Mouse (Mus musculus): ENCODE measurements around the gene Itgb7. TPM values are rescaled to one million over a fixed set of nuclear protein-coding genes. Genes with fewer than 3 reads are reported as not detected.

Gene Itgb7
- polyA plus RNA-seq, 1 experiment from 2014 or later, result 0.55 TPM

DNA sequence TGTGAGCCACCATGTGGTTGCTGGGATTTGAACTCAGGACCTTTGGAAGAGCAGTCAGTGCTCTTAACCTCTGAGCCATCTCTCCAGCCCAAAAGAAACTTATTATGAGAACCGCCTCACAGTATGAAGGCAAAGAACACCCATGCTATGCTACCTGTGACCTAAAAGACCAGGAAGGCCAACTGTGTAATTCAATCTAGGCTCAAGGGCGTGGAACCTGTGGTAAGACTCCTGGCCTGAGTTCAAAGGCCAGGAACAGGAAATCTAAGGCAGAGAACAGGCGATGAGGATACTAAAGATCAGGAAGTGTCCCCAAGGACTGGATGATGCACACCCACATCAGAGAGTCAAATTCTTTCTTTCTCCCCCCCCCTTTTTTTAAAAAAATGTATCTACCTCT is 58.2 kb downstream of the Itgb7 start:
- H3K4me1 ChIP-seq, result peaks cover 3% of the 10 kb centered on the region; the same call in 1 of the 2 replicates
- 90% methylated on average over 3 of the region's 3 CpGs for WGBS
- H3K36me3 ChIP-seq (replicated peaks), result peaks cover 6% of the 10 kb centered on the region; the same call in 1 of the 2 replicates
- H3K9me3 ChIP-seq, result no peaks in the 10 kb centered on the region
- no peak overlapping the region for H3K27ac ChIP-seq
- no peak for DNase-seq (ENCODE audit: extremely low spot score, low spot score)
- no peak overlapping the region for H3K4me3 ChIP-seq
- H3K27me3 ChIP-seq (ENCODE audit: poor library complexity, severe bottlenecking), result no peaks in the 10 kb centered on the region

DNA sequence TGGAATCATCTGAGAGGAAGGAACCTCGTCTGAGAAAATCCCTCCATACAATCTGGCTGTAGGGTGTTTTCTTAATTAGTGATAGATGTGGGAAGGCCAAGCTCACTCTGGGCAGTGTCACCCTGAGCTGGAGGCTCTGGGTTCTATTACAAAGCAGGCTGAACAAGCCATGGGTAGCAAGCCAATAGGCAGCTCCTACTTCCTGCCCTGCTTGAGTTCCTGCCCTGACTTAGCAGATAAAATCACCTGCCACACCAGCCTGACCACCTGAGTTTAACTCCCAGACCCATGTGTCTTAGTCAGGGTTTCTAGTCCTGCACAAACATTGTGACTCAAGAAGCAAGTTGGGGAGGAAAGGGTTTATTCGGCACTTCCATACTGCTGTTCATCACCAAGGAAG is 62.7 kb downstream of the Itgb7 start:
- WGBS, result 68% methylated on average over 2 of the region's 2 CpGs
- Histone ChIP-seq H3K36me3 (replicated peaks) (no peaks in the 10 kb centered on the region), H3K4me1 (peaks cover 14% of the 10 kb centered on the region), H3K9me3 (no peaks in the 10 kb centered on the region), H3K27me3 (ENCODE audit: poor library complexity, severe bottlenecking) (no peaks in the 10 kb centered on the region), H3K4me3 (no peak overlapping the region), H3K27ac (no peak overlapping the region)
- no peak for DNase-seq (ENCODE audit: extremely low spot score, low spot score)

DNA sequence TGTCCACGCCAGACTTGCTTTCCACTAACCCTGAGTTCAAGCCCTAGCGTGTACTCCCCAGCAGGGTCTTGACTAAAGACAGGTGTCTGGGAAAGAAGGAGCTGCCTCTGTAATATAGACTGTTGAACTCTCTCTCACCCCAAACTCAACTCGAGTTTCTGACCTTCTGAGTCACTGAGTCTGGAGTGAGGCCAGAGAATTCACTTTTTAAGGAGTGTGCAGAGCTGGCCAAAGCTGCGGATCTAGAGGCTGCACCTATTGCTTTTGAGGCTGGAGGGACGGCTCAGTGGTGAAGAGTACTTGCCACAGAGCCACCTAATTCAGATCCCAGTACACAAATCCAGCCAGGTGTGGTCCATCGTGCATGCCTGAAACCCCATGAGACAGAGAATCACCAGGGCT is 64.1 kb downstream of the Itgb7 start:
- no peak for DNase-seq (ENCODE audit: extremely low spot score, low spot score)
- 64% methylated on average over 6 of the region's 6 CpGs for WGBS

More for the DNA sequence above, 64.1 kb downstream of the Itgb7 start:
- Histone ChIP-seq H3K36me3 (replicated peaks) (no peaks in the 10 kb centered on the region), H3K27me3 (ENCODE audit: poor library complexity, severe bottlenecking) (no peaks in the 10 kb centered on the region), H3K9me3 (no peaks in the 10 kb centered on the region), H3K4me1 (peaks cover 14% of the 10 kb centered on the region), H3K4me3 (no peak overlapping the region), H3K27ac (0 out of 2 replicates have a peak overlapping the region, but pooled peaks have one; percentile 37)

Other genes starting within 250 kb of the Itgb7 start
- gene Krt8, start 227.5 kb downstream of the Itgb7 start, polyA plus RNA-seq (2016; fragmentation: Nextera tagmentation; extraction: Ambion mirVana), result 32.6 and 35.6 TPM in 2 replicates
- gene Krt18, start 203.8 kb downstream of the Itgb7 start, polyA plus RNA-seq (2016; fragmentation: Nextera tagmentation; extraction: Ambion mirVana), result 34.4 and 37.1 TPM in 2 replicates
- 140 and 143 TPM in 2 replicates for gene Eif4b, start 158.2 kb downstream of the Itgb7 start, polyA plus RNA-seq (2016; fragmentation: Nextera tagmentation; extraction: Ambion mirVana)
- 11.1 and 13.1 TPM in 2 replicates for gene Tns2, start 131.5 kb downstream of the Itgb7 start, polyA plus RNA-seq (2016; fragmentation: Nextera tagmentation; extraction: Ambion mirVana)
- gene Spryd3, start 95.7 kb downstream of the Itgb7 start, polyA plus RNA-seq (2016; fragmentation: Nextera tagmentation; extraction: Ambion mirVana), result 10.8 and 12.7 TPM in 2 replicates
- 0.14 and 0.17 TPM in 2 replicates for gene Igfbp6, start 87.6 kb downstream of the Itgb7 start, polyA plus RNA-seq (2016; fragmentation: Nextera tagmentation; extraction: Ambion mirVana)
- 0.09 TPM in 1 of 2 replicates, not detected in the other for gene Soat2, start 81.4 kb downstream of the Itgb7 start, polyA plus RNA-seq (2016; fragmentation: Nextera tagmentation; extraction: Ambion mirVana)
- gene Zfp740, start 28.7 kb downstream of the Itgb7 start, polyA plus RNA-seq (2016; fragmentation: Nextera tagmentation; extraction: Ambion mirVana), result 71.7 and 72.7 TPM in 2 replicates
- gene Csad, start 27.2 kb downstream of the Itgb7 start, polyA plus RNA-seq (2016; fragmentation: Nextera tagmentation; extraction: Ambion mirVana), result 36.0 and 39.9 TPM in 2 replicates
- gene Rarg, start 25.6 kb upstream of the Itgb7 start, polyA plus RNA-seq (2016; fragmentation: Nextera tagmentation; extraction: Ambion mirVana), result 27.5 and 31.3 TPM in 2 replicates
- gene Gm9918, start 38.6 kb upstream of the Itgb7 start, polyA plus RNA-seq (2016; fragmentation: Nextera tagmentation; extraction: Ambion mirVana), result 0.48 and 0.76 TPM in 2 replicates
- gene Mfsd5, start 47.5 kb upstream of the Itgb7 start, polyA plus RNA-seq (2016; fragmentation: Nextera tagmentation; extraction: Ambion mirVana), result 64.2 and 66.8 TPM in 2 replicates
- 55.6 and 59.9 TPM in 2 replicates for gene Espl1, start 64.3 kb upstream of the Itgb7 start, polyA plus RNA-seq (2016; fragmentation: Nextera tagmentation; extraction: Ambion mirVana)
- gene Pfdn5, start 94.2 kb upstream of the Itgb7 start, polyA plus RNA-seq (2016; fragmentation: Nextera tagmentation; extraction: Ambion mirVana), result 311 and 331 TPM in 2 replicates
- gene Myg1, start 99.8 kb upstream of the Itgb7 start, polyA plus RNA-seq (2016; fragmentation: Nextera tagmentation; extraction: Ambion mirVana), result 127 and 128 TPM in 2 replicates
- gene Aaas, start 118.8 kb upstream of the Itgb7 start, polyA plus RNA-seq (2016; fragmentation: Nextera tagmentation; extraction: Ambion mirVana), result 141 and 144 TPM in 2 replicates
- gene Sp7, start 135.2 kb upstream of the Itgb7 start, polyA plus RNA-seq (2016; fragmentation: Nextera tagmentation; extraction: Ambion mirVana), result 0.25 and 0.42 TPM in 2 replicates
- gene Sp1, start 174.2 kb upstream of the Itgb7 start, polyA plus RNA-seq (2016; fragmentation: Nextera tagmentation; extraction: Ambion mirVana), result 9.7 and 9.9 TPM in 2 replicates
- 0.33 TPM in 1 of 2 replicates, not detected in the other for gene Amhr2, start 213.4 kb upstream of the Itgb7 start, polyA plus RNA-seq (2016; fragmentation: Nextera tagmentation; extraction: Ambion mirVana)
- 70.7 and 74.6 TPM in 2 replicates for gene Prr13, start 227.1 kb upstream of the Itgb7 start, polyA plus RNA-seq (2016; fragmentation: Nextera tagmentation; extraction: Ambion mirVana)
- gene Pcbp2, start 238.6 kb upstream of the Itgb7 start, polyA plus RNA-seq (2016; fragmentation: Nextera tagmentation; extraction: Ambion mirVana), result 205 and 217 TPM in 2 replicates